Mouse (Mus musculus) heart, embryonic 12.5 days (tissue): ENCODE data around the gene Il12rb1. TPM values are rescaled to one million over a fixed set of nuclear protein-coding genes. Genes with fewer than 3 reads are reported as not detected.

Experiments used
- ATAC-seq: fragments of 200-750 bp; cut with Nextera tagmentation; 2 replicates; pipeline ENCODE4 v1.8.0; 2017; ENCODE audit warnings: moderate TSS enrichment, moderate library complexity; ENCODE audit not compliant: insufficient number of reproducible peaks, low FRiP score
- H3K27ac ChIP-seq: fragments of 300-500 bp; sonication (generic); 2 replicates; pipeline ENCODE4 v1.5.1; 2016; ENCODE audit warnings: mild to moderate bottlenecking, moderate library complexity; ENCODE audit not compliant: poor library complexity, severe bottlenecking
- H3K27me3 ChIP-seq: fragments of 300-500 bp; sonication (generic); replicated peaks from 2 replicates; pipeline ENCODE4 v1.6.1; 2016; ENCODE audit warnings: mild to moderate bottlenecking, moderate library complexity
- H3K36me3 ChIP-seq: fragments of 300-500 bp; sonication (generic); 2 replicates; pipeline ENCODE4 v1.6.1; 2016; ENCODE audit warnings: mild to moderate bottlenecking, moderate library complexity
- H3K4me1 ChIP-seq: fragments of 300-500 bp; sonication (generic); replicated peaks from 2 replicates; pipeline ENCODE4 v1.6.1; 2016; ENCODE audit warnings: mild to moderate bottlenecking
- H3K4me2 ChIP-seq: fragments of 300-500 bp; sonication (generic); 2 replicates; pipeline ENCODE4 v1.6.1; 2016; ENCODE audit warnings: mild to moderate bottlenecking, moderate library complexity
- H3K4me3 ChIP-seq: fragments of 300-500 bp; sonication (generic); 2 replicates; pipeline ENCODE4 v1.5.1; 2016; ENCODE audit warnings: mild to moderate bottlenecking
- H3K9ac ChIP-seq: fragments of 300-500 bp; sonication (generic); 2 replicates; pipeline ENCODE4 v1.6.1; 2016; ENCODE audit warnings: mild to moderate bottlenecking, moderate library complexity
- H3K9me3 ChIP-seq: fragments of 300-500 bp; sonication (generic); replicated peaks from 2 replicates; pipeline ENCODE4 v1.6.1; 2016; ENCODE audit warnings: mild to moderate bottlenecking, moderate library complexity
- WGBS: fragments of 180-500 bp; shearing (Covaris S2); methylation state at CpG from one replicate; pipeline ENCODE4 v1.1.7; 2016; 5-methylcytosine and 5-hydroxymethylcytosine counted together
- polyA plus RNA-seq: library from polyadenylated mRNA; unstranded; fragments of >200 nt; fragmentation: Nextera tagmentation; extraction: Ambion mirVana; gene quantifications from 2 replicates; pipeline ENCODE4 v1.2.1, GENCODE M21; 2016

The Il12rb1 gene
- polyA plus RNA-seq, 1 experiment from 2014 or later, result not detected

GRCm38 (mm10) chr8:70766571-70767440 lies 41.4 kb upstream of the Il12rb1 start:
- Histone ChIP-seq H3K9ac (peak overlapping the region; percentile 71), H3K4me1 (peaks cover 21% of the 10 kb centered on the region), H3K4me2 (peak overlapping the region; percentile 91), H3K27me3 (peaks cover 10% of the 10 kb centered on the region; the same call in 1 of the 2 replicates), H3K36me3 (peaks cover 35% of the 10 kb centered on the region), H3K27ac (0 out of 2 replicates have a peak overlapping the region, but pooled peaks have one; percentile 7), H3K9me3 (no peaks in the 10 kb centered on the region), H3K4me3 (peak overlapping the region; percentile 49)
- peak; percentile 35; the same call in 1 of the 2 replicates for ATAC-seq
- 8% methylated on average over 21 of the region's 21 CpGs for WGBS

GRCm38 (mm10) chr8:70767503-70767902 lies 40.7 kb upstream of the Il12rb1 start:
- ATAC-seq, result no peak
- 80% methylated on average over 6 of the region's 6 CpGs for WGBS
- Histone ChIP-seq H3K36me3 (peaks cover 42% of the 10 kb centered on the region), H3K27ac (no peak overlapping the region), H3K9me3 (no peaks in the 10 kb centered on the region), H3K27me3 (peaks cover 10% of the 10 kb centered on the region; the same call in 1 of the 2 replicates), H3K4me2 (no peak overlapping the region), H3K9ac (no peak overlapping the region), H3K4me1 (peaks cover 21% of the 10 kb centered on the region), H3K4me3 (no peak overlapping the region)

- H3K4me3 ChIP-seq, result no peak overlapping the region
- H3K4me2 ChIP-seq, result no peak overlapping the region
- peaks cover 50% of the 10 kb centered on the region for H3K36me3 ChIP-seq
- no peak overlapping the region for H3K9ac ChIP-seq
- peaks cover 24% of the 10 kb centered on the region for H3K4me1 ChIP-seq
- no peak overlapping the region for H3K27ac ChIP-seq
- H3K27me3 ChIP-seq, result peaks cover 10% of the 10 kb centered on the region; the same call in 1 of the 2 replicates
- no peak for ATAC-seq
- 93% methylated on average over 32 of the region's 32 CpGs for WGBS
- H3K9me3 ChIP-seq, result no peaks in the 10 kb centered on the region
Observed at GRCm38 (mm10) chr8:70768231-70768776, 39.9 kb upstream of the Il12rb1 start.

- no peak overlapping the region for H3K9ac ChIP-seq
- H3K9me3 ChIP-seq, result no peaks in the 10 kb centered on the region
- H3K27me3 ChIP-seq, result peaks cover 10% of the 10 kb centered on the region; the same call in 1 of the 2 replicates
- ATAC-seq, result no peak
- H3K4me2 ChIP-seq, result no peak overlapping the region
- H3K4me3 ChIP-seq, result no peak overlapping the region
- H3K36me3 ChIP-seq, result peaks cover 55% of the 10 kb centered on the region
- 78% methylated on average over 16 of the region's 16 CpGs for WGBS
- peaks cover 31% of the 10 kb centered on the region for H3K4me1 ChIP-seq
- H3K27ac ChIP-seq, result no peak overlapping the region
Observed at GRCm38 (mm10) chr8:70768956-70769355, 39.3 kb upstream of the Il12rb1 start.

- no peaks in the 10 kb centered on the region for H3K9me3 ChIP-seq
- WGBS, result 7% methylated on average over 26 of the region's 26 CpGs
- H3K9ac ChIP-seq, result no peak overlapping the region
- peak; percentile 63 for ATAC-seq
- H3K4me3 ChIP-seq, result no peak overlapping the region
- no peak overlapping the region for H3K4me2 ChIP-seq
- H3K27me3 ChIP-seq, result peaks cover 10% of the 10 kb centered on the region; the same call in 1 of the 2 replicates
- H3K4me1 ChIP-seq, result peaks cover 35% of the 10 kb centered on the region
- no peak overlapping the region for H3K27ac ChIP-seq
- peaks cover 59% of the 10 kb centered on the region for H3K36me3 ChIP-seq
Observed at GRCm38 (mm10) chr8:70769359-70769758, 38.9 kb upstream of the Il12rb1 start.

GRCm38 (mm10) chr8:70769858-70770257 lies 38.4 kb upstream of the Il12rb1 start:
- peaks cover 64% of the 10 kb centered on the region for H3K36me3 ChIP-seq
- no peak overlapping the region for H3K4me2 ChIP-seq
- peaks cover 40% of the 10 kb centered on the region for H3K4me1 ChIP-seq
- no peak overlapping the region for H3K9ac ChIP-seq
- H3K27ac ChIP-seq, result no peak overlapping the region
- peaks cover 10% of the 10 kb centered on the region; the same call in 1 of the 2 replicates for H3K27me3 ChIP-seq
- WGBS, result 66% methylated on average over 12 of the region's 12 CpGs
- no peaks in the 10 kb centered on the region for H3K9me3 ChIP-seq
- ATAC-seq, result no peak
- H3K4me3 ChIP-seq, result no peak overlapping the region

GRCm38 (mm10) chr8:70770748-70771147 lies 37.5 kb upstream of the Il12rb1 start:
- H3K4me1 ChIP-seq, result peaks cover 40% of the 10 kb centered on the region

GRCm38 (mm10) chr8:70771217-70771616 lies 37.0 kb upstream of the Il12rb1 start:
- no peaks in the 10 kb centered on the region for H3K9me3 ChIP-seq
- H3K4me2 ChIP-seq, result no peak overlapping the region
- H3K27ac ChIP-seq, result no peak overlapping the region
- WGBS, result 81% methylated on average over 7 of the region's 7 CpGs
- peaks cover 10% of the 10 kb centered on the region; the same call in 1 of the 2 replicates for H3K27me3 ChIP-seq
- no peak for ATAC-seq
- no peak overlapping the region for H3K4me3 ChIP-seq
- H3K36me3 ChIP-seq, result peaks cover 68% of the 10 kb centered on the region
- H3K9ac ChIP-seq, result no peak overlapping the region
- peaks cover 40% of the 10 kb centered on the region for H3K4me1 ChIP-seq

More at GRCm38 (mm10) chr8:70770748-70771147, 37.5 kb upstream of the Il12rb1 start:
- WGBS, result 93% methylated on average over 13 of the region's 13 CpGs
- no peak overlapping the region for H3K9ac ChIP-seq
- H3K9me3 ChIP-seq, result no peaks in the 10 kb centered on the region
- no peak overlapping the region for H3K27ac ChIP-seq
- H3K4me3 ChIP-seq, result no peak overlapping the region
- peaks cover 68% of the 10 kb centered on the region for H3K36me3 ChIP-seq
- no peak overlapping the region for H3K4me2 ChIP-seq
- no peak for ATAC-seq
- H3K27me3 ChIP-seq, result peaks cover 10% of the 10 kb centered on the region; the same call in 1 of the 2 replicates

- peaks cover 10% of the 10 kb centered on the region; the same call in 1 of the 2 replicates for H3K27me3 ChIP-seq
- H3K9me3 ChIP-seq, result no peaks in the 10 kb centered on the region
- no peak overlapping the region for H3K27ac ChIP-seq
- 93% methylated on average over 13 of the region's 13 CpGs for WGBS
- no peak overlapping the region for H3K9ac ChIP-seq
- peaks cover 32% of the 10 kb centered on the region for H3K4me1 ChIP-seq
- no peak for ATAC-seq
- no peak overlapping the region for H3K4me3 ChIP-seq
- H3K36me3 ChIP-seq, result peaks cover 68% of the 10 kb centered on the region
- no peak overlapping the region for H3K4me2 ChIP-seq
Observed at GRCm38 (mm10) chr8:70772075-70772474, 36.2 kb upstream of the Il12rb1 start.

- Histone ChIP-seq H3K27ac (no peak overlapping the region), H3K9ac (no peak overlapping the region), H3K36me3 (peaks cover 66% of the 10 kb centered on the region), H3K9me3 (no peaks in the 10 kb centered on the region), H3K4me3 (no peak overlapping the region), H3K4me1 (peaks cover 37% of the 10 kb centered on the region), H3K4me2 (no peak overlapping the region), H3K27me3 (peaks cover 9% of the 10 kb centered on the region; the same call in 1 of the 2 replicates)
- 87% methylated on average over 9 of the region's 9 CpGs for WGBS
- ATAC-seq, result no peak
Observed at GRCm38 (mm10) chr8:70772890-70773289, 35.4 kb upstream of the Il12rb1 start.

- Histone ChIP-seq H3K27ac (no peak overlapping the region), H3K36me3 (peaks cover 61% of the 10 kb centered on the region), H3K4me1 (peaks cover 41% of the 10 kb centered on the region), H3K9ac (peak overlapping the region; percentile 52), H3K9me3 (no peaks in the 10 kb centered on the region), H3K27me3 (peaks cover 6% of the 10 kb centered on the region; the same call in 1 of the 2 replicates), H3K4me3 (no peak overlapping the region), H3K4me2 (no peak overlapping the region)
- ATAC-seq, result no peak
- 77% methylated on average over 5 of the region's 5 CpGs for WGBS
Observed at GRCm38 (mm10) chr8:70773410-70773809, 34.8 kb upstream of the Il12rb1 start.
